Mouse (Mus musculus) splenic B cell, adult 2 months (primary cell): ENCODE results near the gene Aph1c.
"Not testable (repeated sequence)": the region's sequence is repeated elsewhere in the genome, so short reads cannot be mapped to it uniquely, and the experiment has no call there.

Experiments used
- DNase-seq: peaks from one replicate; pipeline ENCODE4 v3.0.0-alpha.2; 2011; ENCODE audit warnings: low read depth, low spot score
- H3K27me3 ChIP-seq: 2 replicates; pipeline ENCODE4 v1.6.1; 2012; ENCODE audit warnings: mild to moderate bottlenecking, low read length, moderate library complexity, mixed read lengths; ENCODE audit not compliant: control insufficient read depth, poor library complexity, insufficient read depth, severe bottlenecking
- H3K36me3 ChIP-seq: 2 replicates; pipeline ENCODE4 v1.6.1; 2012; ENCODE audit warnings: mild to moderate bottlenecking, low read length, moderate library complexity, mixed read lengths; ENCODE audit not compliant: control insufficient read depth, poor library complexity, insufficient read depth, severe bottlenecking

Gene Aph1c

GRCm38 (mm10) chr9:66795464-66796324 lies 38.8 kb downstream of the Aph1c start, which contains the start of gene Aph1b:
TSS of gene Aph1b (minus strand) at chr9:66795490.
- peak; percentile 93 for DNase-seq
- Histone ChIP-seq H3K27me3 (no peaks in the 10 kb centered on the region), H3K36me3 (no peaks in the 10 kb centered on the region)

- DNase-seq, result peak; percentile 17
- Histone ChIP-seq H3K27me3 (no peaks in the 10 kb centered on the region), H3K36me3 (no peaks in the 10 kb centered on the region)
These were observed 39.7 kb downstream of the Aph1c start for GRCm38 (mm10) chr9:66794629-66795463.

- DNase-seq, result peak; percentile 60
- Histone ChIP-seq H3K27me3 (no peaks in the 10 kb centered on the region), H3K36me3 (no peaks in the 10 kb centered on the region)
These were observed 46.7 kb downstream of the Aph1c start for GRCm38 (mm10) chr9:66787821-66788220.

- DNase-seq, result peak; percentile 23
- not testable (repeated sequence) for H3K27me3 ChIP-seq, H3K36me3 ChIP-seq
These were observed 50.0 kb downstream of the Aph1c start for GRCm38 (mm10) chr9:66784552-66784951.

GRCm38 (mm10) chr9:66770701-66771100 lies 63.8 kb downstream of the Aph1c start:
- DNase-seq, result no peak
- no peaks in the 10 kb centered on the region for H3K36me3 ChIP-seq

GRCm38 (mm10) chr9:66769275-66769674 lies 65.3 kb downstream of the Aph1c start:
- H3K27me3 ChIP-seq, result no peaks in the 10 kb centered on the region
- DNase-seq, result no peak
- H3K36me3 ChIP-seq, result no peaks in the 10 kb centered on the region

More at GRCm38 (mm10) chr9:66770701-66771100, 63.8 kb downstream of the Aph1c start:
- H3K27me3 ChIP-seq, result no peaks in the 10 kb centered on the region

GRCm38 (mm10) chr9:66768721-66769120 lies 65.8 kb downstream of the Aph1c start:
- Histone ChIP-seq H3K36me3 (no peaks in the 10 kb centered on the region), H3K27me3 (no peaks in the 10 kb centered on the region)
- no peak for DNase-seq
